Mouse (Mus musculus) hindbrain, embryonic 11.5 days (tissue): ENCODE results near the gene Nrm. TPM values are rescaled to one million over a fixed set of nuclear protein-coding genes. Genes with fewer than 3 reads are reported as not detected.
A peak's percentile ranks its signal among the peaks of the same experiment; 100 is the strongest.

ENCODE experiments used
- ATAC-seq: fragments of 200-750 bp; cut with Nextera tagmentation; 2 replicates; pipeline ENCODE4 v1.8.0; 2017; ENCODE audit warnings: mild to moderate bottlenecking, moderate TSS enrichment, moderate library complexity; ENCODE audit not compliant: low FRiP score
- DNase-seq: peaks from one replicate; pipeline ENCODE4 v3.0.0-alpha.2; 2015; ENCODE audit warnings: low spot score
- H3K27ac ChIP-seq: fragments of 300-500 bp; sonication (generic); 2 replicates; pipeline ENCODE4 v1.5.1; 2014; ENCODE audit warnings: mild to moderate bottlenecking, low read depth, low read length
- H3K27me3 ChIP-seq: fragments of 300-500 bp; sonication (generic); 2 replicates; pipeline ENCODE4 v1.6.1; 2014; ENCODE audit warnings: mild to moderate bottlenecking, low read length, moderate library complexity, mixed read lengths; ENCODE audit not compliant: control insufficient read depth, insufficient read depth
- H3K36me3 ChIP-seq: fragments of 300-500 bp; sonication (generic); 2 replicates; pipeline ENCODE4 v1.6.1; 2014; ENCODE audit warnings: mild to moderate bottlenecking, low read length, moderate library complexity, mixed read lengths; ENCODE audit not compliant: control insufficient read depth, insufficient read depth
- H3K4me1 ChIP-seq: fragments of 300-500 bp; sonication (generic); replicated peaks from 2 replicates; pipeline ENCODE4 v1.6.1; 2014; ENCODE audit warnings: low read length, mixed read lengths; ENCODE audit not compliant: control insufficient read depth, insufficient read depth
- H3K4me2 ChIP-seq: fragments of 300-500 bp; sonication (generic); replicated peaks from 2 replicates; pipeline ENCODE4 v1.6.1; 2014; ENCODE audit warnings: mild to moderate bottlenecking, low read depth, low read length
- H3K4me3 ChIP-seq: fragments of 300-500 bp; sonication (generic); 2 replicates; pipeline ENCODE4 v1.5.1; 2014; ENCODE audit warnings: low read depth, low read length
- H3K9ac ChIP-seq: fragments of 300-500 bp; sonication (generic); 2 replicates; pipeline ENCODE4 v1.6.1; 2014; ENCODE audit warnings: low read depth, low read length
- H3K9me3 ChIP-seq: fragments of 300-500 bp; sonication (generic); 2 replicates; pipeline ENCODE4 v1.6.1; 2016; ENCODE audit warnings: low read length; ENCODE audit not compliant: control insufficient read depth
- WGBS: fragments of 180-500 bp; shearing (Covaris S2); extraction: QIAGEN DNeasy Blood & Tissue Kit; methylation state at CpG from one replicate; pipeline ENCODE4 v1.1.7; 2014; 5-methylcytosine and 5-hydroxymethylcytosine counted together
- polyA plus RNA-seq: library from polyadenylated mRNA; unstranded; fragments of >200 nt; fragmentation: Nextera tagmentation; extraction: Ambion mirVana; gene quantifications from 2 replicates; pipeline ENCODE4 v1.2.1, GENCODE M21; 2014

The Nrm gene
- polyA plus RNA-seq, 1 experiment from 2014 or later, result 49.2 TPM

DNA sequence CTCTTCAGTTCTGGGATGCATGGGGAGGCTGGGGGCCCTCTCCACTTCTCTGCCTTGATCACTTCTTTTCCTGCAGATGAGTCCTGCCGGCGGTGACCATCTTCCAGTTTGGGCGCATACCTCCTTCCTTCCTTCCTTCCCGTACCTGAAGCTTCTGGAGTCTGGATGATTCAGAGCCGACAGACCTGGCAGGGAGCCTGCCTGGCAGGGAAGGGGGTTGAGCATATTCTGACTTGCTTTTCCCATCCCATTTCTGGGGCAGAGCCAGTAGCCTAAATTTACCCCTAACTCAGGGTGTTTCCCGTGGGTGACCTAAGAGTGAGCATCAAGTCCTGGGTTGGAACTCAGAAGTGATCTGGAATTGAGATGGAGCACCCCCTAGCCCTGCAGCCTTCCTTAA lies 13.6 kb downstream of the Nrm start:
- Histone ChIP-seq H3K27me3 (no peaks in the 10 kb centered on the region), H3K4me3 (no peak overlapping the region), H3K9me3 (peaks cover 5% of the 10 kb centered on the region; the same call in 1 of the 2 replicates), H3K27ac (no peak overlapping the region), H3K4me2 (no peak overlapping the region), H3K4me1 (0 out of 2 replicates have a peak, but pooled peaks cover 3% of the 10 kb centered on the region), H3K9ac (no peak overlapping the region), H3K36me3 (peaks cover 5% of the 10 kb centered on the region)
- WGBS, result 92% methylated on average over 6 of the region's 6 CpGs
- ATAC-seq, result no peak
- DNase-seq, result no peak

DNA sequence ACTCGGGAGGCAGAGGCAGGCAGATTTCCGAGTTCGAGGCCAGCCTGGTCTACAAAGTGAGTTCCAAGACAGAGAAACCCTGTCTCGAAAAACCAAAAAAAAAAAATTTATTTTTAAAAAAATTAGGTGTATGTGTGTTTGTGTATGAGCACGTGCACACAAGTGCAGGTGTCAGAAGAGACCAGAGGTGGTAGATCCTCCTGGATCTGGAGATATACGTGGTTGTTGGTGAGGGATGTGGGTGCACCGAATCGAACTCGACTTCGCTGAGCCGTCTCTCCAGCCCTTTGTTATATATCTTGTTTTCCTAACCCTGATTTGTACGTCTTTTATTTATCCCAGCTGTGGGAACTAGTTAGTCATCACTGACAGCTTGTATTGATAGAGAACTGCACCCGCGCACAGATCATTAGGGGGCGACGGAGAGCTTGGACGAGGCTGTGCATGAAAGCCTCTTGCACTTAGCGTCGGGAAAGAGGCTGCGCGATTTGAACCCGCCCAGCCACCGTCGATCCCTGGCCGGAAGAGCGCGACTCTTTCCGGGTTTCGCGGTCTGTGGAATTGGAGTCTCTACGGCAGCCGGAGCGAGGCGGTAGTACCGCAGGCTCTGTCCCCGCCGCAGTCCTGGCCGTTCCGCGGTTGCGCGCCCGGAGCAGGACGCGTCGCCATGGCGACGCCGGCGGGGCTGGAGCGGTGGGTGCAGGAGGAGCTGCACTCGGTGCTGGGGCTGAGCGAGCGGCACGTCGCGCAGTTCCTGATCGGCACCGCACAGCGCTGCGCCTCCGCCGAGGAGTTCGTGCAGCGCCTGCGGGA lies 18.3 kb downstream of the Nrm start, which contains the start of gene Dhx16:
Dhx16 (plus strand) TSS at position 575 of the 813 bp plus-strand sequence.
- H3K4me1 ChIP-seq, result peaks cover 3% of the 10 kb centered on the region; the same call in 1 of the 2 replicates
- peak within 1 kb of the TSS; percentile 95 for H3K4me3 ChIP-seq
- peak within 1 kb of the TSS; percentile 77 for H3K4me2 ChIP-seq
- H3K27me3 ChIP-seq, result no peaks in the 10 kb centered on the region
- peak within 1 kb of the TSS; percentile 87 for H3K9ac ChIP-seq
- 5% methylated on average over 66 of the region's 66 CpGs for WGBS
- H3K27ac ChIP-seq, result peak within 1 kb of the TSS; percentile 65; the same call in 1 of the 2 replicates
- H3K9me3 ChIP-seq, result no peaks in the 10 kb centered on the region
- peak; percentile 99 for DNase-seq
- peak; percentile 93 for ATAC-seq
- 0 out of 2 replicates have a peak, but pooled peaks cover 3% of the 10 kb centered on the region for H3K36me3 ChIP-seq

DNA sequence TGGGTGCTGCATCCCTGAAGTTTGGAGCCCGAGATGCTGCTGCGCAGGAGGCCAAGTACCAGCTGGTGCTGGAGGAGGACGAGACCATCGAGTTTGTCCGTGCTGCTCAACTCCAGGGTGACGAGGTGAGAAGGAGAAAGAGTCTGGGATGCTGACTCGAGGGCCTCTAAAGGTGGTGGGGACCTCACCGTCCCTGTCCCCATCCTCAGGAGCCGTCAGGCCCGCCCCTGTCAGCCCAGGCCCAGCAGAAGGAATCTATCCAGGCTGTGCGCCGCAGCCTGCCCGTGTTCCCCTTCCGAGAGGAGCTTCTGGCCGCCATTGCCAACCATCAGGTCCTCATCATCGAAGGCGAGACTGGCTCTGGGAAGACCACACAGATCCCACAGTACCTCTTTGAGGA lies 21.8 kb downstream of the Nrm start:
- Histone ChIP-seq H3K4me3 (no peak overlapping the region), H3K36me3 (peaks cover 10% of the 10 kb centered on the region; the same call in 1 of the 2 replicates), H3K9me3 (no peaks in the 10 kb centered on the region), H3K27ac (no peak overlapping the region), H3K9ac (no peak overlapping the region), H3K27me3 (no peaks in the 10 kb centered on the region), H3K4me2 (no peak overlapping the region), H3K4me1 (peaks cover 3% of the 10 kb centered on the region; the same call in 1 of the 2 replicates)
- no peak for ATAC-seq
- WGBS, result 93% methylated on average over 17 of the region's 17 CpGs
- DNase-seq, result no peak

DNA sequence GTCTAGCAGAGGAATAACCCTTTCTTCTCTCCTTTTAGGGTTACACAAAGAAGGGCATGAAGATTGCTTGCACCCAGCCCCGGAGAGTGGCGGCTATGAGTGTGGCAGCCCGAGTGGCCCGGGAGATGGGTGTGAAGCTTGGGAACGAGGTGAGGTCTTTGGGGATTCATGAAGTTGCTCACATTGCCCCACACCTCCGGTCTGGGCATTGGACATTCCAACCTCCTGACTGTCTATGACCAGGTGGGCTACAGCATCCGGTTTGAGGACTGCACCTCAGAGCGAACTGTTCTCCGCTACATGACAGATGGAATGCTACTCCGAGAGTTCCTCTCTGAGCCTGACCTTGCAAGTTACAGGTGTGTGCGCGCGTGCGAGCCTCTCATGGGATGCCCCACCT lies 22.7 kb downstream of the Nrm start:
- Histone ChIP-seq H3K36me3 (peaks cover 13% of the 10 kb centered on the region; the same call in 1 of the 2 replicates), H3K27me3 (no peaks in the 10 kb centered on the region), H3K27ac (no peak overlapping the region), H3K4me1 (peaks cover 3% of the 10 kb centered on the region; the same call in 1 of the 2 replicates), H3K4me2 (no peak overlapping the region), H3K9me3 (no peaks in the 10 kb centered on the region), H3K9ac (no peak overlapping the region), H3K4me3 (no peak overlapping the region)
- ATAC-seq (no peak), DNase-seq (no peak)
- WGBS, result 92% methylated on average over 14 of the region's 14 CpGs

DNA sequence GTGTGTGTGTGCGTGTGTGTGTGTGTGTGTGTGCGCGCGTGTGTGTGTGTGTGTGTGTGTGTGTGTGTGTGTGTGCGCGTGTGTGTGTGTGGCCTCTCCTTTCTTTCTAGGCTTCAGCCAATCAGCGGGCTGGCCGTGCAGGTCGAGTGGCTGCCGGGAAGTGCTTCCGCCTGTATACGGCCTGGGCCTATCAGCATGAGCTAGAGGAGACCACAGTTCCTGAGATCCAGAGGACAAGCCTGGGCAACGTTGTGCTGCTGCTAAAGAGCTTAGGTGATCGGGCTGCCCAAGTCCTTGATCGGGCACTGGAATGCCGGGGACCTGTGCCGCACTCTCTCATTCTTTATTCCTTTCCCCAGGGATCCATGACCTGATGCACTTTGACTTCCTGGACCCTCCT lies 26.6 kb downstream of the Nrm start:
- H3K36me3 ChIP-seq, result peaks cover 12% of the 10 kb centered on the region; the same call in 1 of the 2 replicates
- no peak for DNase-seq
- ATAC-seq, result no peak
- no peaks in the 10 kb centered on the region for H3K9me3 ChIP-seq
- no peaks in the 10 kb centered on the region for H3K27me3 ChIP-seq
- H3K4me1 ChIP-seq, result no peaks in the 10 kb centered on the region
- no peak overlapping the region for H3K4me2 ChIP-seq
- H3K27ac ChIP-seq, result no peak overlapping the region
- no peak overlapping the region for H3K4me3 ChIP-seq
- no peak overlapping the region for H3K9ac ChIP-seq
- 94% methylated on average over 10 of the region's 17 CpGs for WGBS

DNA sequence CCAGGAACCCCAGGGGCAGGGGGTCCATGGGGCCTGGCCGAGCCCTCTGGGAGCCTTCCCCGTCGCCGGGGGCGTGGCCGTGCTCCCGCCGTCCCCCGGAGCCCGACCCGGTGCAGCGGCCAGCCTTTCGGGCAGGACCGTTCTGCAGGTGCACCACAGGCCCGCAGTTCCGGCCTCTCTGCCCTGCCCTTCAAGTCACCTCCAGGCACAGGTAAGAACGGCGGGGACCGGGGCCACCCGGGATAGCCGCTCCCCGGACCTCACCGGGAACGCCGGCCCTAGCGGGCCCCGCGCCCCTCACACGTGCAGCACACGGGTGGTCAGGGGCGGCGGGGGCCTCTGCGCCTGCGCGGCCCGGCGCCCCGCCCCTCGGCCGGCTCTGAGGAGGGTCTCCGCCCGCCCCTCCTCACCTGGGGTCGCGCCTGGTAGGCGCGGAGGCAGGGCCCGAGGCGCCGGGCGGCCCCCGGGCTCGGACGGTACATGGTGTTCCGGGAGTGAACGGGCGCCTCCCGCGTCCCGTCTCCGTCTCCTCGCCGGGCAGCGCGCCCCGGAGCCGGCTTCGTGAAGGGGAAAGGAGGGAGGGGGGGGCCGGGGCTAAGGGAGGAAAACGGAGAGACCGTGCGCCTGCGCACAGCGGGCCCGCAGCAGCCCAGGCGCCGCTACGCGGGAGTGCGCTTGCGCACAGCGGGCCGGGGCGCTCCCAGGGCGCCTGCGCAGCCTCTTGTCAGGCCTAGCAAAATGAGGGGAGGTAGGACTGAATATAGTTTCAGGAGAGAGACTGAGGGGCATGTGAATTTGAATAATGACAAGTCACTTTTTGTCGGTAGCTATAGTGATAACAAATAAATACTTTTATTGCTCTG lies 35.9 kb downstream of the Nrm start, which contains the start of gene 2310061I04Rik:
2310061I04Rik (minus strand) TSS at position 651 of the 863 bp plus-strand sequence.
- H3K27me3 ChIP-seq, result no peaks in the 10 kb centered on the region
- H3K4me1 ChIP-seq, result peaks cover 3% of the 10 kb centered on the region; the same call in 1 of the 2 replicates
- under 1% methylated on average over 57 of the region's 86 CpGs for WGBS
- no peaks in the 10 kb centered on the region for H3K9me3 ChIP-seq
- H3K9ac ChIP-seq, result peak within 1 kb of the TSS; percentile 84
- peak; percentile 95 for ATAC-seq
- peak within 1 kb of the TSS; percentile 99 for H3K4me2 ChIP-seq
- peak within 1 kb of the TSS; percentile 78 for H3K4me3 ChIP-seq
- DNase-seq, result peak; percentile 98
- peak within 1 kb of the TSS; percentile 94 for H3K27ac ChIP-seq
- no peaks in the 10 kb centered on the region; the same call in 1 of the 2 replicates for H3K36me3 ChIP-seq

DNA sequence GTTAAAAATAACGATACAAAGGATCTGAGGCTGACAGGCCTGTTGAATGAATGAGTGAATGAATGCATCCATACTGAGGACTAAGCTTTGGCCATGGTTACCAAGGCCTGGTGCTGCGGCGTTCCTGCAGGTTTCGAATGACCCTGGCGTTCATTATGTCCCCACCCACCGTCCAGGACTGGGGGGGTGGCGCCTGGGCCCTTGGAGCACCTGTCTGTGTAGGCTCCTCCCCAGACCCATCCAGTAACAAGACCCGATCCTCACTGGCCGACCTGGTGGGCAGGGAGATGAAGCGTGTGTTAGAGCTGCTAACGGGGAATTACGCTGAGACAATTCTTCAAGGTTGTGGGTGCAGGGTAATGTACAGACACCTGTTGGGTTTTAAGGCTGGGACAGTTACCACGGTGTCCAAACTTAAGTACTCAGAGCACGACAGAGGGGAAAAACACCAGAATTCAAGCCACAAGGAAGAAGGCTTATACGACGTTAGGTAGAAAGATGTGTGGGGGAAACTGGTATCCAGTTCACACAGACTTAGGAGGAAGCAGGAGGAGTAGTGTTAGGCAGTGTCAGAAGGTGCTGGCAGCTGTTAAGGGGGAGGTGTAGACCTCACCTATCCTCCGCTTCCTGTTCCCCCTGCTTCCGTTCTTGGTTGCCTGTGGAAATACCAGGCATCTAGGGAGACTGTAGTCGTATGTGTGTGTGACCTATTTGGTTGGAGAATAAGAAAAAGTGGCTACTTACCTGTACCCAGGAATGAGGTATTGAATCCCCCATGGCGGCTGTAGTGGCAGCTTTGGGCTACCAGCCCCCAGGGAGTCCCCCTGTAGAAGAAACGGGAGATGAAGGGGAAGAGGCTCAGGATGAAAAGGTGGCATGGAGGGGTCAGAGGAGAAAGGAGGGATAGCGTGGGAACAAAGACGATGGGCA lies 36.8 kb downstream of the Nrm start:
- WGBS, result 46% methylated on average over 23 of the region's 23 CpGs
- no peaks in the 10 kb centered on the region; the same call in 1 of the 2 replicates for H3K36me3 ChIP-seq
- H3K4me1 ChIP-seq, result peaks cover 3% of the 10 kb centered on the region; the same call in 1 of the 2 replicates
- H3K4me3 ChIP-seq, result peak overlapping the region; percentile 78; the same call in 1 of the 2 replicates
- peak; percentile 56 for ATAC-seq
- peak overlapping the region; percentile 84; the same call in 1 of the 2 replicates for H3K9ac ChIP-seq
- peak overlapping the region; percentile 19; the same call in 1 of the 2 replicates for H3K4me2 ChIP-seq
- no peaks in the 10 kb centered on the region for H3K27me3 ChIP-seq
- H3K27ac ChIP-seq, result peak overlapping the region; percentile 47; the same call in 1 of the 2 replicates
- H3K9me3 ChIP-seq, result no peaks in the 10 kb centered on the region
- DNase-seq, result no peak
